Mouse (Mus musculus): ENCODE measurements around the gene Tbcd.

Gene Tbcd

GRCm38 (mm10) chr11:121451753-121452635, at the start of gene Tbcd:
Tbcd (plus strand) TSS chr11:121451949.
- DNase-seq (ENCODE audit: low spot score in 2 of 2): peak; percentile 85 to 90

GRCm38 (mm10) chr11:121407366-121408155, 44.2 kb upstream of the Tbcd start:
- no peak for DNase-seq (ENCODE audit: low spot score in 2 of 2)

- DNase-seq (ENCODE audit: low spot score in 2 of 2): no peak
Measured at GRCm38 (mm10) chr11:121414762-121415161, 37.0 kb upstream of the Tbcd start.

GRCm38 (mm10) chr11:121415351-121415750, 36.4 kb upstream of the Tbcd start:
- no peak for DNase-seq (ENCODE audit: low spot score in 2 of 2)

- no peak for DNase-seq (ENCODE audit: low spot score in 2 of 2)
Measured at GRCm38 (mm10) chr11:121417971-121418370, 33.8 kb upstream of the Tbcd start.

GRCm38 (mm10) chr11:121418932-121419331, 32.8 kb upstream of the Tbcd start:
- no peak for DNase-seq (ENCODE audit: low spot score in 2 of 2)

GRCm38 (mm10) chr11:121420379-121420778, 31.4 kb upstream of the Tbcd start:
- DNase-seq (ENCODE audit: low spot score in 2 of 2): no peak

GRCm38 (mm10) chr11:121420830-121421552, 30.8 kb upstream of the Tbcd start, which contains the start of gene Fn3krp:
Fn3krp (plus strand) TSS chr11:121421401.
- DNase-seq (ENCODE audit: low spot score in 2 of 2): peak; percentile 98 to 99

GRCm38 (mm10) chr11:121421553-121422173, 30.1 kb upstream of the Tbcd start:
- peak in 1 of 2 experiments; percentile 22 for DNase-seq (ENCODE audit: low spot score in 2 of 2)

- DNase-seq (ENCODE audit: low spot score in 2 of 2): peak in 1 of 2 experiments; percentile 35
Measured at GRCm38 (mm10) chr11:121433397-121433796, 18.4 kb upstream of the Tbcd start.

- peak; percentile 78 to 83 for DNase-seq (ENCODE audit: low spot score in 2 of 2)
Measured at GRCm38 (mm10) chr11:121434156-121435155, 17.3 kb upstream of the Tbcd start, which contains the start of gene Fn3k. Fn3k (plus strand) TSS chr11:121434913.

- no peak for DNase-seq (ENCODE audit: low spot score in 2 of 2)
Measured at GRCm38 (mm10) chr11:121437236-121437635, 14.5 kb upstream of the Tbcd start.

- no peak for DNase-seq (ENCODE audit: low spot score in 2 of 2)
Measured at GRCm38 (mm10) chr11:121439686-121440292, 12.0 kb upstream of the Tbcd start.

- DNase-seq (ENCODE audit: low spot score in 2 of 2): no peak
Measured at GRCm38 (mm10) chr11:121441653-121442052, 10.1 kb upstream of the Tbcd start.

GRCm38 (mm10) chr11:121442076-121442475, 9.7 kb upstream of the Tbcd start:
- no peak for DNase-seq (ENCODE audit: low spot score in 2 of 2)

- no peak for DNase-seq (ENCODE audit: low spot score in 2 of 2)
Measured at GRCm38 (mm10) chr11:121451216-121451726, 478 bp upstream of the Tbcd start.

- no peak for DNase-seq (ENCODE audit: low spot score in 2 of 2)
Measured at GRCm38 (mm10) chr11:121457874-121458273, 6.1 kb downstream of the Tbcd start.

GRCm38 (mm10) chr11:121467408-121467807, 15.7 kb downstream of the Tbcd start:
- no peak for DNase-seq (ENCODE audit: low spot score in 2 of 2)

GRCm38 (mm10) chr11:121474831-121475230, 23.1 kb downstream of the Tbcd start:
- no peak for DNase-seq (ENCODE audit: low spot score in 2 of 2)

Data from spleen, postnatal 14 days (tissue).